Mouse (Mus musculus): Measurements from ENCODE around the gene Hist1h2bm.
A peak's percentile ranks its signal among the peaks of the same experiment; 100 is the strongest.
"Not testable (repeated sequence)": the region's sequence is repeated elsewhere in the genome, so short reads cannot be mapped to it uniquely, and the experiment has no call there.

Gene Hist1h2bm

DNA sequence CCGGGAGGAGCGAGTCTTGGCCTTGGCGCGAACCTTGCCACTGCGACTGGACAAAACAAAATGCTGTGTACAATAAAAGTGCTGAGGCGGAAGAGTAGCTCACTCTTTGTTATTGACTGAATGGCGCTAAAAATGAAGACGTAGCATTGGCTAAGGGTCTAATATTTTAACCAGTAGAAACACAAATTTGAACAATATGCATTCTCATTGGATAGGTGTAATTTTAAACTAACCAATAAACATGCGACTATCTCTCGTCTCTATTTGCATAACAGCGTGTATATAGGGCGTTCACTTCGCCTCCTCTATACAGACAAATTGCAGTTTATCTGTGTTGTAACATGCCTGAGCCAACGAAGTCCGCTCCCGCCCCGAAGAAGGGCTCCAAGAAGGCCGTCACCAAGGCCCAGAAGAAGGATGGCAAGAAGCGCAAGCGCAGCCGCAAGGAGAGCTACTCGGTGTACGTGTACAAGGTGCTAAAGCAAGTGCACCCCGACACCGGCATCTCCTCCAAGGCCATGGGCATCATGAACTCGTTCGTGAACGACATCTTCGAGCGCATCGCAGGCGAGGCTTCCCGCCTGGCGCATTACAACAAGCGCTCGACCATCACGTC lies at the start of gene Hist1h2bm:
Hist1h2bm (plus strand) TSS at position 288 of the 616 bp plus-strand sequence.
- peak; percentile 97 for DNase-seq (ENCODE audit: extremely low read depth, low read depth)

DNA sequence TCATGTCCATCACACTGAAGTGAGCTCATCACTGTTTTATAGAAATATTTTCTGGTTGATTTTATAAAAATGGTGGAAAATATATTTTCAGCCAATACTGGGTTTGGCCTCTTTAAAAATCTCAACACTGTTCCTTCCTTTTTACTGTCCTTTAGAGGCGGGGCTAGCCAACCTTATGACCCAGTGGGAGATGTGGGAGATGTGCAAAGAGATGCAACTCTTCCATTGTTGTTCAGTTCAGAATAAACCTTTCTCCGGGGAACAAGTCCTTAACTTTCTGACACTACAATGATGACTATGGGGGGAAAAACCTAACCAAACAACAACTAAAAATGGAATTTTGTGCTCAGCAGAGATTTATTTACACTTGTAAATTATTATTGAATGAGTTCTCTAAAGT lies 44.5 kb upstream of the Hist1h2bm start, which contains the start of gene Olfr1360:
Olfr1360 (minus strand) TSS at position 101 of the 400 bp plus-strand sequence.
- DNase-seq (ENCODE audit: extremely low read depth, low read depth) = no peak

DNA sequence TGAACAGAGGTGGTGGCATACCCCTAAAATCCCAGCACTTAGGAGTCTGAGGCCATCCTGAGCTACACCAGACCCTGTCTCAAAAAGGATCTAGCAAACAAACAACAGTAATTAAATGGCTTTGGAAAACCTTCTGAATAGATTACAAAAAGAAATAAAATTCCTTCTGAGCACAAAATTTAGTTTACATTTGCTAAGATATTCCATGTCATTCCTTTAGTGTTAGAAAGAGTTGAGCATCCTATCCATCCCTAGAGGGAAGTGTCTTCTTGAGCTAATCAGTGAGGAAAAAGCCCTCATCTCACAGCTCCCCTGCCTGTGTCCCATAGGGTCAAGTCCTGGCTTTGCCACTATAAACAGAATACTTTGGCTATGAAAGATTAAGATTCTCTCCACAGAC lies 24.0 kb upstream of the Hist1h2bm start, which contains the start of gene Olfr1359:
Olfr1359 (plus strand) TSS at position 301 of the 400 bp plus-strand sequence.
- no peak for DNase-seq (ENCODE audit: extremely low read depth, low read depth)

DNA sequence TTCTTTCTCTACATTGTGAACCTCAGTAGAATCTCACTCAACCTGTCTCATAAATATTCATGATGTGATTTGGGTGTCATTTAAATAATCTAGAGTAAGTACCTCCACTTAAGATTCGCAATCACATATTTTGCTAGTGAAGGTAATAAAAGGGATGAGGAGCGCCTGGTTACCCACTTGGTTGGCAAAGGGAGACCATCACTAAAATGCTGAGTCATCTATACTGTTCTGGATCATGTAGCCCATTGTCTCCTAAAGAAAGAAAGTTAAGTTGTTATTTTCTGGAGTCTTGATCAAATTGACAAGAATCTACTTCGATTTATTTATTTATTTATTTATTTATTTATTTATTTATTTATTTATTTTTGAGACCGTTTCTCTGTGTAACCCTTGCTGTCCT lies 15.2 kb upstream of the Hist1h2bm start:
- DNase-seq (ENCODE audit: extremely low read depth, low read depth) = no peak

DNA sequence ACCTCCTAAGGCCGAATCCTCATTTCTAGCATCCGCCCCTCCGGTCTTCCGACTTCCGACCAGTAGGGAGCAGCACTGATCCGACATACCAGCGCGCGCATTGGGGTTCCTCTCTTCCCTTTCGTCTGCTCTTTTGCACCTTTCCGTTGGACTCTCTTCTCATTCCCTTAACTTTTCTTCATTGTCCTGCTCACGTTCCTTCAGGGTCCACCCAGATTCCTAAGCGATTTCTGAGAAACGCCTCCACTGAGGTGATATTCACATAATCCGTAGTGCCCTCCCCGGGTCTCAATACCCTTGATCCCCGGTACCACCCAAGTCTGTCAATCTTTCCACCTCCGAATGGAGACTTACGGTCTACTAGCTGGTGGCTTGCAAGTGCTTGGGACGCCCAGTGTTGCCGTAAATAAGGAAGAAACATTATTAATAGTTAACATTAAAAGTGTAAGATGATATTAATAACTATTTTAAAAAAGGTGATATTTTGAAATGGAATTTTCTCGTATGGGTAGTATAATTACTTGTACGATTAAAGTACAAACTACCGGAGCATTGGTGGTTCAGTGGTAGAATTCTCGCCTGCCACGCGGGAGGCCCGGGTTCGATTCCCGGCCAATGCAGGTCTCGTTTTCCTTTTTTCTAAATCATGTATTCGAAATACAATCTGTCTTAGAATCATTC lies 11.7 kb upstream of the Hist1h2bm start:
- peak; percentile 67 for DNase-seq (ENCODE audit: extremely low read depth, low read depth)

DNA sequence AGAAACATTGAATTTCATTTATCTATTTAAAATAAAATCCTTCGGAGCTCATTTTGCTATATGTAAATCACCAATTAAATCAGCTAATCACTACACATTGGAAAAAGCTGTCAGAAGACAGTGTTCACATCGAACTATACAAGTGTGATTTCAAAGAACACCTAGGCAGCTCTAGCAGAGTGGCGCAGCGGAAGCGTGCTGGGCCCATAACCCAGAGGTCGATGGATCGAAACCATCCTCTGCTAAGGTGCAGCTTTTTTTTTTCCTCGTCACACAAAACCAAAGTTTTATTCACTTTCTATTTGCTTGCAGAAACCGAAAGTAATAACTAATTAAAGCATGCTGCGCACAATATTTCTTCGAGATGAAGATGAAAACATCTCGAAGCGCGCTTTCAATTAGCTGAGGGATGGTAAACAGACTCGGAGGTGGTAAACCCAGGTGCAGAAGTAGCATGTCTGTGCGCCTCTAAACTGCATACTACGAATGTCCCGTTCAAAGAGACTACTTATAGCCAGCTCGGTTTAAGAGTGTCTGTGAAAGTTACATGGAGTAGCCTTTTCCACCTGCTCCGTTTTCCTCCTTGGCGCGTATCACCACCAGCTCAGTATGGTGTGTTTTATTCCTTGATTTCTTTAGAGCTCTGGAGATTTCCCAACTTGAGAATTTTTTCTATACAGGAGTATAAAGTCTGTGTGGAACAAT lies 10.9 kb upstream of the Hist1h2bm start:
- DNase-seq (ENCODE audit: extremely low read depth, low read depth) = no peak

DNA sequence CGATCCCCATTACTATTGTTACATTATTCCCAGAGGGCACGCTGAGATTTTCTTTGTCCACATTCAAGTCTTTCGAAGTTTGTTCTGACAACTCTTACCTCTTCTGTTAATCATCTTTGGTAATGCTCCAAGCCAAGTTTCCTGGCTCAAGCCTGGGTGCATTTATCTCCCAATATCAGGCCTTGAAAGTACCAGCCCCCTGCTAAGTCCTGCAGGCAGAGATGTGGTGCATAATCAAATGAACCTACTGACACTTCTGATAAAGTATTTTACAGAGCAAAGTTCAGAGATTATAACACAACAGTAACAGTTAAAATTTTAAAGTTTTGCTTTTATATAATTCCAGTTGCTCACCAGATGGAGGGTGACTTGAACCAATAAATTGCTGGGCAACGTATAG lies 10.1 kb upstream of the Hist1h2bm start:
- no peak for DNase-seq (ENCODE audit: extremely low read depth, low read depth)

DNA sequence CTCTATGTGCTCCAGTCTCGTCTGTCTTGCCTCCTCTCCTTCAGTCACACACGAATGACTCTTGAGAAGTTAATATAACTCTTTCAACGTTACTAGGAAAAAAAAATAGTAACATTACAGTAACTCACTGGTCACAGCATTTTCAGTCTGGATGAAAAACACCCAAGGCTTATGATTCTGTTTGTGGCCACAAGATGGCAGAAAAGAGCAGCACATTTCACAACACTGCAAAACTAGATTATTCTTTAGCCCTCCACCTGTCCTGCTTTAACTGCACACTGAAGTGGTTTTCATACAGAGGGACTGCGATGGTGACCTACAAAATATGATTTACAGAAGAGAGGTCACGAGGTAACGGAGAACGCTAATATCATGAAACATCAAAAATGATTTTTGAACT lies 7.1 kb upstream of the Hist1h2bm start:
- peak; percentile 79 for DNase-seq (ENCODE audit: extremely low read depth, low read depth)

DNA sequence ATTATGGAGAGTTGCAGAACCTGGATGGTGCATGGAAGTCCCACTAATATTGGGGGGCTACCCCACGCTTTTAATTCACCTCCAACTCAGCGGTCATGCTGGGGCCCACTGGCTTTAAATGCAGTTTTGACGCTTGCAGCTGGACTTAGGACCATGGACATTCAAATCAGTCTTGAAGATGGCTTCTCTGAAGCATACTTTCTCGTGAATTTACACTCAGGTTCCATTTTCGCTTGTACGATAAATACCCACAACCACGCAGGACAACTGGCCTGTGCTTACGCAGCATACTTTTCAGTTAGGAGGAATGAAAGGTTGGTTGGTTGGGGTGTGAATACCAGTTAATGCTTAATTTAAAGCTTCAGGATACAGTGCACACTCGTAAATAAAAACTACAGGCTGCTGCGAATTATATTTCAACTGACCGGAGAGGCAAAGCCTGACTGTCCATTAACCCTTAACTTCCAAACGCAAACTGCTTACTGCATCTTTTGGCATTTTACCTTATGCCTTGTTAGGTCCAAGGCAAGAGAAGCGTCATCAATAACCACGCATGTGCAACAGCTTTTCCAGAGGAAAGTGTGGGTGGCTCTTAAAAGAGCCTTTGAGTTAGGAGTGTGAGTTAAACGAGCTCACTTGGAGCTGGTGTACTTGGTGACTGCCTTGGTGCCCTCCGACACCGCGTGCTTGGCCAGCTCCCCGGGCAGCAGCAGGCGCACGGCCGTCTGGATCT lies 6.5 kb upstream of the Hist1h2bm start:
- DNase-seq (ENCODE audit: extremely low read depth, low read depth) = peak; percentile 66

DNA sequence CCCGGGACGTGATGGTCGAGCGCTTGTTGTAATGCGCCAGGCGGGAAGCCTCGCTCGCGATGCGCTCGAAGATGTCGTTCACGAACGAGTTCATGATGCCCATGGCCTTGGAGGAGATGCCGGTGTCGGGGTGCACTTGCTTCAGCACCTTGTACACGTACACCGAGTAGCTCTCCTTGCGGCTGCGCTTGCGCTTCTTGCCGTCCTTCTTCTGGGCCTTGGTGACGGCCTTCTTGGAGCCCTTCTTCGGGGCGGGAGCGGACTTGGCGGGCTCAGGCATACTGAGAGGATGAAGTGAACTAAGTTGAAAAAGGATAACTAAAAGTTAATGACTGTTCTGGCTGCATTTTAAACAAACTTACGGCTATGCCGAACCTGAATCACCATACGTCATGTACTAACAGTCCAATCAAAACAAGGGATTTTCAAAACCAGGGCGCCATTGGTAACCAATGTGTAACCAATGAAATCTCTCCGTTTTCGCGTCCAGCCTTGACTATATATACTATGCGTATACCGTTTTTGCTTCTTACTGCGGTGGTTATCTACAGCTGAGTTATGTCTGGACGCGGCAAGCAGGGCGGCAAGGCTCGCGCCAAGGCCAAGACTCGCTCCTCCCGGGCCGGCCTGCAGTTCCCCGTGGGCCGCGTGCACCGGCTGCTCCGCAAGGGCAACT lies 5.8 kb upstream of the Hist1h2bm start, which contains the start of the genes Hist1h2bl and Hist1h2ai:
Hist1h2bl (minus strand) TSS at position 280 of the 676 bp plus-strand sequence.
Hist1h2ai (plus strand) TSS at position 559 of the 676 bp plus-strand sequence.
- peak; percentile 97 for DNase-seq (ENCODE audit: extremely low read depth, low read depth)

DNA sequence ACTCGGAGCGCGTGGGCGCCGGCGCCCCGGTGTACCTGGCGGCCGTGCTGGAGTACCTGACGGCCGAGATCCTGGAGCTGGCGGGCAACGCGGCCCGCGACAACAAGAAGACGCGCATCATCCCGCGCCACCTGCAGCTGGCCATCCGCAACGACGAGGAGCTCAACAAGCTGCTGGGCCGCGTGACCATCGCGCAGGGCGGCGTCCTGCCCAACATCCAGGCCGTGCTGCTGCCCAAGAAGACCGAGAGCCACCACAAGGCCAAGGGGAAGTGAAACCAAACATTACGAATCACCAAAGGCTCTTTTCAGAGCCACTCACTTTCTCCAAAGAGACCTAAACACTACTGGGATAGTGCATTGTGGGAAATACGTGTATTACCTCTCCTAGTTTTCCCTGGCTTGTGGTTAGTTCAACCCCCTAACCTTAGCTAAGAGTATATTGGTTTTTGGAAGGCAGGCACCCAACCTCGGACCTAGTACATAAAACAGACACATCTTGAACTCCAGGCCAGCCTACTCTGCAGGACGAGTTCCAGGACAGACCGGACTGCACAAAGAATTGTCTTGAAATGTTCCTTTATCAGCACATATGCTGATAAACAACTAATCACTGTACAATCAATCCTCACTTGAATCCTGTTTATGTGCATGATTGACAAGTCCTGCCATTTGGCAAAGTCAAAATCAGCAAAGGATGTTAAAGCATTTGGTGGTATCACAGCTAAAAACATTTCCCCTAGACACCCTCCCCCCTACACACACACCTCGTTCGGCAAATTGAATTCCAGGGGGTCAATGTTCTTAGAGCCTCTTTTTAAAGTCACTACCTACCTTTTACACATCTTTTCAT lies 5.1 kb upstream of the Hist1h2bm start:
- DNase-seq (ENCODE audit: extremely low read depth, low read depth) = peak; percentile 60

DNA sequence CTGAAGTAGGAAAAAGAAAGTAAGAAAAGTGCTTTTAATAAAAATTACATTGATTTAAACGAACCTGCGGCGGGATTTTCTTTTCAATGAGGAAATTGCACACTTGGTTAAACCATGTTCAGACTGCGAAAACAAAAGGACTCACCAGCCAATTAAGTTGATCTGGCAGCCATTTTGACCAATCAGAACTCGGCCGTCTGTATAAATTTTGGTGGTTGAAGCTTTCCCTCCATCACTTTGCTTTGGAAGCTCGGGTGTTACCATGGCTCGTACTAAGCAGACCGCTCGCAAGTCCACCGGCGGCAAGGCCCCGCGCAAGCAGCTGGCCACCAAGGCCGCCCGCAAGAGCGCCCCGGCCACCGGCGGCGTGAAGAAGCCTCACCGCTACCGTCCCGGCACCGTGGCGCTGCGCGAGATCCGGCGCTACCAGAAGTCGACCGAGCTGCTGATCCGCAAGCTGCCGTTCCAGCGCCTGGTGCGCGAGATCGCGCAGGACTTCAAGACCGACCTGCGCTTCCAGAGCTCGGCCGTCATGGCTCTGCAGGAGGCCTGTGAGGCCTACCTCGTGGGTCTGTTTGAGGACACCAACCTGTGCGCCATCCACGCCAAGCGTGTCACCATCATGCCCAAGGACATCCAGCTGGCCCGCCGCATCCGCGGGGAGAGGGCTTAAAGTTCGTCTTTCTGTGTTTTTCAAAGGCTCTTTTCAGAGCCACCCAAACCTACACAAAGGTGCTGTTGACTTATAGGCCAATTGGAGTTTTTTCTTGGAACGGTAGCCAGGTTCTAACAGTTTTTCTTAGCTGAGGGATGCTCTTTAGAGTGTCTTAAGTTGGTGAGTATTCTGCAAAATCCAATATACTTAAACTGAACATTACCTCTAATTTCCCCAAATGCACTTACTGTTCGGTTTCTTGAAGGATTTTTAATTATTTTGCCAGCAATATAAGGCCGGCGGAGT lies 4.2 kb upstream of the Hist1h2bm start, which contains the start of gene Hist1h3h:
Hist1h3h (plus strand) TSS at position 263 of the 961 bp plus-strand sequence.
- peak; percentile 96 for DNase-seq (ENCODE audit: extremely low read depth, low read depth)

DNA sequence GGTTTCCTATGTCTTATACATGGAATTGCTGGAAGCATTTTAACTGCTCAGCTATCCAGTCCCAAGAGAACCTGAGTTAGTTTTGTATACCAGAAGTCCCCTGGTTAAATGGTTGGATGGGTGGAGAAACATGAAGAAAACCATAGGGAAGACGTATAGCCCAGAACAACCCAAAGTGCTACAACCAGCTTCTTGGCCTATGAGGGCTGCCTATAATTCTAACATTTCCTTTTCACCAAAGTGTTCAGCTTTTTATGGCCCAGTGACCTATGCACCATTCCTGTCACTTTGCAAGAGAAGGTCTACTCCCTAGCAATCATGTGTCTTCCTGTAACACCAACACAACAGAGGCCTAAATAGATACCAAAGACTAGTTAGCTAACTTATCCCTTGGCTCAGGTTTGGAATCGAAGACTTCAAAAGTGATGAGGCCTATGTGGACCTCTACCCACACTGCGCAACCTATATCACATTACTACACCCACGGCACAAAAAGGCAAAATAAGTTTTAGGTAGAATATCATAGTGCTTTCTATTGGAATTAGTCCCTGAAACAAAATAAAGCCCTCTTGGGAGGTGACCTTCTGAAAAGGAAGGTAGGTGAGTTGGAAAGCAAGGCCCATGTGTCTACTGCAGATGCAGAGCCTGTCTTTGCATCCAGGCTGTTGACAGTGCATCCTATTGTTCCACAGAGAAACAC lies 3.3 kb upstream of the Hist1h2bm start:
- peak; percentile 67 for DNase-seq (ENCODE audit: extremely low read depth, low read depth)

DNA sequence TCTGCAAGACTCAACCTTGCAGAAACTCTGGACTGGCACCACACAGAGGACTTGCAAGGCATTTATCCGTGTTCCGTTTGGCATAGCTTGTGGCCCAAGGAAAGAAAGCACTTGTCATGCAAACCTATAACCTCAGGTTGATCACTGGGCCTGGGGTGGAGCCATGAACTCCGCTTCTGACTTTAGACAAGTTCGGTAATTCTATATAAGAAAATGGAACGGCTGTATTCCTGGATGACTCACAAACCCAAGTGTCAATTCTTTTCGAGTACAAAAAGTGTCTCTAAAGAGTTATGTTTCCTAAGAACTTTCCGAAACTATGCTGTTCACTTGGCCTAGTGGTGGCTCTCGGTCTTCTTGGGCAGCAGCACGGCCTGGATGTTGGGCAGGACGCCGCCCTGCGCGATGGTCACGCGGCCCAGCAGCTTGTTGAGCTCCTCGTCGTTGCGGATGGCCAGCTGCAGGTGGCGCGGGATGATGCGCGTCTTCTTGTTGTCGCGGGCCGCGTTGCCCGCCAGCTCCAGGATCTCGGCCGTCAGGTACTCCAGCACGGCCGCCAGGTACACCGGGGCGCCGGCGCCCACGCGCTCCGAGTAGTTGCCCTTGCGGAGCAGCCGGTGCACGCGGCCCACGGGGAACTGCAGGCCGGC lies 612 bp upstream of the Hist1h2bm start:
- not testable (repeated sequence) for DNase-seq (ENCODE audit: extremely low read depth, low read depth)

DNA sequence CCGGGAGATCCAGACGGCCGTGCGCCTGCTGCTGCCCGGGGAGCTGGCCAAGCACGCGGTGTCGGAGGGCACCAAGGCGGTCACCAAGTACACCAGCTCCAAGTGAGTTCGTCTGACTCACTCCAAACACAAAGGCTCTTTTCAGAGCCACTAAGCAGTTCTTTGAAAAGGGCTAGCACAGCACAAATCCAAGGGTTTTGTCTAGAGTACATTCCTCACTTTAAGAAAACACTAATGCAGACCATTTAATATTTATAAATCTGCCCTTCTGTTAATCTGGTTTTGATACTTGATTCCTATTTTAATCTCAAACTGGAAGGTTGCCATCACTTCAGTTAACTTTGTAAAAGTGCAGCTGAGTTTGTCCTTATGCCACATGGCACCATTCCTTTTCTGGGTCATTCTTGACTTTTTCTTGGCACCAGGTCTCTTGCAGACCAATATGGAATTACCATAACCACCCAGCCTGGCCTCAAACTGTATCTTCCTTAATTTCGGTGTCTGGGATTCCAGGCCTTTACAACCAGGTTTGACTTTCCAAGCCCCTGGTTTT lies 605 bp downstream of the Hist1h2bm start:
- DNase-seq (ENCODE audit: extremely low read depth, low read depth) = peak; percentile 56

DNA sequence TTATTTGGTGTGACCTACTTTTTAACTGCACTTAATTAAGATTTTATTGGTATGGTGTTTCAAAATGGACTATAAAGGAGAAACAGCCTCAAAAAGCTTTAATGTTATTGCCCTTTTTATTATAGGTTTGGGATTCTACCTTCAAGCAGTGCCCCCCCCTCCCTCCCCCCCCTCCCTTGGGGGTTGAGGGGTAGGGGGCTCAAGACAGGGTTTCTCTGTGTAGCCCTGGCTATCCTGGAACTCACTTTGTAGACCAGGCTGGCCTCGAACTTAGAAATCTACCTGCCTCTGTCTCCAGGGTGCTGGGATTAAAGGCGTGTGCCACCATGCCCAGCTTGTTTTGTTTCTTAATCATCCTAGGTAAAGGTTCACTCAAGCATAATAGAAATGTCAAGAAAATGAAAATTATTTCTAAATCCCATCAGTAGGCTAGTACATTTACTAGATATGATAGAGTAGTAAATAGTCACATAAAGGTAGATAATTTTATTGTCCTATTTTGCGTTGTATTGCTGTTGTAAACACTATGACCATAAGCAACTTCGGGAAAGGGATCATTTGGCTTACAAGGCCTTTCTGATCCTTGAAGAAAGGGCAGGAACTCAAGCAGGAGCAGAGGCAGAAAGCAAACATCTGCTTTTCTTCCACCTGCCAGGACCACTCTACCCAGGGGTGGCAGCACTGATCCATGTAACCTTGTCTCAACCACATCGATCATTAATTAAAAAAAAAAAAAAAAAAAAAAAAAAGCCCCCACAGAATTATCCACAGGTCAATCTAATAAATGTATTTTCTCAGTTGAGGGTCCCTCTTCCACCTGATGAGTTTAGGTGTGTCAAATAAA lies 1.4 kb downstream of the Hist1h2bm start:
- DNase-seq (ENCODE audit: extremely low read depth, low read depth) = no peak
